Mouse (Mus musculus) lung, adult 10 weeks (tissue): Measurements from ENCODE around the gene Taf13. TPM values are rescaled to one million over a fixed set of nuclear protein-coding genes. Genes with fewer than 3 reads are reported as not detected.

ENCODE experiments used
- polyA plus RNA-seq: library from polyadenylated mRNA; stranded (reverse); fragments of 350-450 nt; fragmentation: Illumina TruSeq; extraction: RNeasy Lipid Tissue Mini Kit (QIAGEN cat#74804); gene quantifications from one replicate; pipeline ENCODE4 v1.2.3, GENCODE M21; 2014; ENCODE audit warnings: low read depth, low replicate concordance; ENCODE audit not compliant: insufficient read depth

Taf13 gene
- 30.6 TPM for polyA plus RNA-seq

GRCm38 (mm10) chr3:108571443-108572294, at the start of gene Taf13:
Taf13 (plus strand) TSS chr3:108571698.

GRCm38 (mm10) chr3:108533951-108534350, 37.5 kb upstream of the Taf13 start, which contains the start of gene 1700013F07Rik:
1700013F07Rik (plus strand) TSS chr3:108534150.

GRCm38 (mm10) chr3:108536517-108537260, 34.8 kb upstream of the Taf13 start, which contains the start of gene 5330417C22Rik:
5330417C22Rik (minus strand) TSS chr3:108536536.

GRCm38 (mm10) chr3:108562133-108562730, 9.3 kb upstream of the Taf13 start, which contains the start of gene Tmem167b:
Tmem167b (minus strand) TSS chr3:108562466.

GRCm38 (mm10) chr3:108590786-108591529, 19.5 kb downstream of the Taf13 start, which contains the start of gene Wdr47:
Wdr47 (plus strand) TSS chr3:108591279.

Other genes with a start within 250 kb of the Taf13 start
- 21.6 TPM for gene Mybphl, start 206.8 kb upstream of the Taf13 start, polyA plus RNA-seq
- 1.6 TPM for gene Psrc1, start 187.9 kb upstream of the Taf13 start, polyA plus RNA-seq
- 2.4 TPM for gene Celsr2, start 156.1 kb upstream of the Taf13 start, polyA plus RNA-seq
- gene Sars, start 126.5 kb upstream of the Taf13 start, polyA plus RNA-seq, result 60.5 TPM
- 8.7 TPM for gene 1700013F07Rik, start 37.5 kb upstream of the Taf13 start, polyA plus RNA-seq
- gene 5330417C22Rik, start 35.2 kb upstream of the Taf13 start, polyA plus RNA-seq, result 24.1 TPM
- 36.8 TPM for gene Tmem167b, start 9.2 kb upstream of the Taf13 start, polyA plus RNA-seq
- 6.1 TPM for gene Wdr47, start 19.6 kb downstream of the Taf13 start, polyA plus RNA-seq
- gene Clcc1, start 82.2 kb downstream of the Taf13 start, polyA plus RNA-seq, result 32.0 TPM
- 5.9 TPM for gene Gpsm2, start 150.6 kb downstream of the Taf13 start, polyA plus RNA-seq
- not detected for gene Aknad1, start 168.0 kb downstream of the Taf13 start, polyA plus RNA-seq